Mouse (Mus musculus) kidney, embryonic 15.5 days (tissue): ENCODE measurements at regions not wholly inside any gene's neighbourhood (a gene's known extent, or its start where the extent isn't known, plus 50 kb on each side); places are given as distances from the start of the nearest gene placed in this dataset.
"Not testable (repeated sequence)": the region's sequence is repeated elsewhere in the genome, so short reads cannot be mapped to it uniquely, and the experiment has no call there.

ENCODE experiments used
- ATAC-seq: fragments of 200-750 bp; cut with Nextera tagmentation; replicated peaks from 2 replicates; pipeline ENCODE4 v1.8.0; 2017; ENCODE audit warnings: moderate TSS enrichment; ENCODE audit not compliant: low FRiP score
- H3K27ac ChIP-seq: fragments of 300-500 bp; sonication (generic); 2 replicates; pipeline ENCODE4 v1.5.1; 2015; ENCODE audit warnings: mild to moderate bottlenecking, inconsistent platforms
- H3K27me3 ChIP-seq: fragments of 300-500 bp; sonication (generic); 2 replicates; pipeline ENCODE4 v1.6.1; 2015; ENCODE audit warnings: inconsistent platforms
- H3K36me3 ChIP-seq: fragments of 300-500 bp; sonication (generic); 2 replicates; pipeline ENCODE4 v1.6.1; 2015; ENCODE audit warnings: inconsistent platforms
- H3K4me1 ChIP-seq: fragments of 300-500 bp; sonication (generic); 2 replicates; pipeline ENCODE4 v1.6.1; 2015; ENCODE audit warnings: inconsistent platforms
- H3K4me2 ChIP-seq: fragments of 300-500 bp; sonication (generic); 2 replicates; pipeline ENCODE4 v1.6.1; 2015; ENCODE audit warnings: moderate library complexity, mild to moderate bottlenecking, inconsistent platforms
- H3K4me3 ChIP-seq: fragments of 300-500 bp; sonication (generic); replicated peaks from 2 replicates; pipeline ENCODE4 v1.5.1; 2015; ENCODE audit warnings: mild to moderate bottlenecking, inconsistent platforms
- H3K9ac ChIP-seq: fragments of 300-500 bp; sonication (generic); 2 replicates; pipeline ENCODE4 v1.6.1; 2015; ENCODE audit warnings: mild to moderate bottlenecking, inconsistent platforms
- H3K9me3 ChIP-seq: fragments of 300-500 bp; sonication (generic); replicated peaks from 2 replicates; pipeline ENCODE4 v1.6.1; 2016; ENCODE audit warnings: inconsistent platforms
- WGBS: fragments of 180-500 bp; shearing (Covaris S2); methylation state at CpG from one replicate; pipeline ENCODE4 v1.1.7; 2015; ENCODE audit warnings: mixed read lengths; 5-methylcytosine and 5-hydroxymethylcytosine counted together

GRCm38 (mm10) chr1:194428586-194428985 lies 189.4 kb upstream of the Plxna2 start:
- H3K4me1 ChIP-seq: no peaks in the 10 kb centered on the region
- no peaks in the 10 kb centered on the region for H3K9me3 ChIP-seq
- H3K9ac ChIP-seq: no peak overlapping the region
- H3K27ac ChIP-seq: no peak overlapping the region
- no peak for ATAC-seq
- 77% methylated on average over 3 of the region's 3 CpGs for WGBS
- no peak overlapping the region for H3K4me2 ChIP-seq
- H3K4me3 ChIP-seq: no peak overlapping the region
- no peaks in the 10 kb centered on the region for H3K27me3 ChIP-seq
- no peaks in the 10 kb centered on the region for H3K36me3 ChIP-seq

DNA sequence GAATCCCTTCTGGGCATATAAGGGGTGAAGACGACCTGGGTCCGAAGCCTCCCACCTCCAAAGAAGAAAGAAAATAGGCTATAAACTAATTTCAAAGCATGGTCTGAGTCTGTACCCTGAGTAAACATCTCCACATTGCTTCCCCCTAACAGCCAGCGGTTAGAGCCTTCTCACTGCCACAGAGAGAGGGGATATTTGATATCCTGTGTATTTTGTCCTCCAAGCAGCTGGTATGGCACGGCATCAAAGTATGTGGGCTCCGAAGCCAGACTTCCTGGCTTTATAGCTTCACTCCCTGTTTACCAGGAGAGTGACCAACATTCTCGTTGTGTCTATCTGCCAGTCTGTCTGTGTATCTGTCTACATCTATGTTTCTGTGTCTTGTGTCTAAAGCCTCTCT lies 191.7 kb upstream of the Plxna2 start:
- WGBS: 24% methylated on average over 6 of the region's 6 CpGs
- Histone ChIP-seq H3K4me1 (no peaks in the 10 kb centered on the region), H3K27me3 (no peaks in the 10 kb centered on the region), H3K9me3 (no peaks in the 10 kb centered on the region), H3K36me3 (no peaks in the 10 kb centered on the region), H3K27ac (no peak overlapping the region), H3K4me3 (no peak overlapping the region), H3K4me2 (no peak overlapping the region), H3K9ac (no peak overlapping the region)
- ATAC-seq: peak; percentile 79

GRCm38 (mm10) chr1:194424201-194424600 lies 193.8 kb upstream of the Plxna2 start:
- no peak overlapping the region for H3K9ac ChIP-seq
- no peak overlapping the region for H3K4me2 ChIP-seq
- H3K4me3 ChIP-seq: no peak overlapping the region
- no peaks in the 10 kb centered on the region for H3K9me3 ChIP-seq
- ATAC-seq: no peak
- no peak overlapping the region for H3K27ac ChIP-seq
- 78% methylated on average over 2 of the region's 2 CpGs for WGBS
- no peaks in the 10 kb centered on the region for H3K36me3 ChIP-seq
- no peaks in the 10 kb centered on the region for H3K27me3 ChIP-seq
- no peaks in the 10 kb centered on the region for H3K4me1 ChIP-seq

GRCm38 (mm10) chr1:194412193-194412592 lies 205.8 kb upstream of the Plxna2 start:
- H3K27ac ChIP-seq: no peak overlapping the region
- no peaks in the 10 kb centered on the region for H3K27me3 ChIP-seq
- no peaks in the 10 kb centered on the region for H3K4me1 ChIP-seq
- 57% methylated on average over 5 of the region's 5 CpGs for WGBS
- no peaks in the 10 kb centered on the region for H3K36me3 ChIP-seq
- ATAC-seq: no peak
- H3K4me2 ChIP-seq: no peak overlapping the region
- H3K9me3 ChIP-seq: no peaks in the 10 kb centered on the region
- H3K9ac ChIP-seq: no peak overlapping the region
- H3K4me3 ChIP-seq: no peak overlapping the region

DNA sequence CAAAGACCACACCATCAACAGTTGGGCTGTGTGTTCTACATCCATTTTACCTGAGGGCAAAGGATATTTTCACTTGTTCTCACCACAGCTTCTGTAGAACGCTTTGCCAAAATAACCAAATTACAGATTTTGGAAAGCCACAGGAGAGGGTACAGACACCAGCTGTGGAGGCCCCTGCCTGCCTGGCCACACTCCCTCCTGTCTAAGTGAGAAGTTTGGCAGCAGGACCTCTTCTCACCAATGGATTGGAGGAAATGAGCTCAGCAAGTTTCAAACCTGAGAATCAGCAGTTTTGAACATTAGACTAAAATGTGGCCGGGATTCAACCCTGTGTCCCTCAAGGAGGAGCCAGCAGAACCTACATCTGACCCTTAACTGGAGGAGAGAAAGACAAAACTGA lies 206.2 kb upstream of the Plxna2 start:
- WGBS: 76% methylated on average over 2 of the region's 2 CpGs
- Histone ChIP-seq H3K4me3 (no peak overlapping the region), H3K4me2 (no peak overlapping the region), H3K9me3 (no peaks in the 10 kb centered on the region), H3K4me1 (no peaks in the 10 kb centered on the region), H3K27ac (no peak overlapping the region), H3K36me3 (no peaks in the 10 kb centered on the region), H3K9ac (no peak overlapping the region), H3K27me3 (no peaks in the 10 kb centered on the region)
- ATAC-seq: no peak

DNA sequence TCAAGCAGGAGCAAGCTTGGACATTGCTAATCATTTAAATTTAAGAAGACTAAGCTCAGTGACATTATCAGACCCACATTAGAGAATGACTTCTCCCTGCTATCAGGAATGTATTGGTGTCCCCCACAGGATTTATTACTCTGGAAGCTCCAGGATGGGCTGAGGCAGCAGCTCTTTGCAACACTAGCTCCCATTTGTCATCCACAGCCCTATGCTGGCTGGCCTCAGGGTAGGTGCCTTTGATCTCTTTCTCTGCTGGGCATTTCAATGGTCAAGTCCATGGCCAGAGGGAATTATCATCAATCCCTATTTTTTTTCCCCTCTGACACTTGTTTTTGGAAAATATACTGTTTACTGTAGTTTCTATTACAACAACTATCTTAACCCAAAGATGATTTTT lies 218.7 kb upstream of the Plxna2 start:
- no peaks in the 10 kb centered on the region for H3K27me3 ChIP-seq

DNA sequence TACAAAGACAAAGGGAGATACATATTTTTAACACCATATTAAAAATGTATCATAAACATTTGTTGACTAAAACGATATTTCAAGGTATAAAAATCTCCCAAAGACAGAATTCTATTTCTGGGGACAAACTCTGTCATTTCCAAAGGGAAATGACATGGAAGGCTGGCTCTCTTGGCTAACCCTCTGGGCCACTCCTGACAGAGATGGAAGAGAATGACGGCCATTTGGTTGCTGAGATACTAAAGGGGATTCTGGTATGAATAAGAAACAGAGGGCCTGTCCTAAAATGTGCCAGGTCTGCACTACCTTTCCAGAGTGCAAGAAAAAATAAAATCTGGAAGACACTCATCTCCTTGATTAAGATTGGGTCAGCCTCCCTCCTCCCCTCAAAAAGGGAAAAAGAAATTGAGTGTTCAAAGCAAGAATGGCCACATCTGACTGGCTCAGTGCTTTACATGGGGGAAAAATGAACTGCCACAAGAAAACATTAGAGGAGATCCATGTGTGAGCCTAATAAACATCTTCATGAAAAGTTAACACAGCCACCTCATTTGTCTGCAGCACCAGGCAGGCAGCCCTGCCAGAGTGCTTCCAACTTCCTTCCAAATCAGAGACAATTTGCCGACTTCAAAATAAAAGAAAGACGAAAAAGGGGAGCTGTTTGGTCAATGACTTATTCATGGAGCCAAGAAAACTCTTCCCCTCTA lies 221.1 kb upstream of the Plxna2 start:
- 81% methylated on average over 4 of the region's 4 CpGs for WGBS
- H3K36me3 ChIP-seq: no peaks in the 10 kb centered on the region
- H3K4me2 ChIP-seq: no peak overlapping the region
- H3K9me3 ChIP-seq: no peaks in the 10 kb centered on the region
- no peak overlapping the region for H3K9ac ChIP-seq
- H3K4me3 ChIP-seq: no peak overlapping the region
- no peak for ATAC-seq
- no peak overlapping the region for H3K27ac ChIP-seq
- no peaks in the 10 kb centered on the region for H3K27me3 ChIP-seq
- no peaks in the 10 kb centered on the region for H3K4me1 ChIP-seq

More for the DNA sequence above, 218.7 kb upstream of the Plxna2 start:
- Histone ChIP-seq H3K4me3 (no peak overlapping the region), H3K4me1 (no peaks in the 10 kb centered on the region), H3K27ac (no peak overlapping the region), H3K9me3 (no peaks in the 10 kb centered on the region), H3K36me3 (no peaks in the 10 kb centered on the region), H3K9ac (no peak overlapping the region), H3K4me2 (no peak overlapping the region)
- no peak for ATAC-seq

DNA sequence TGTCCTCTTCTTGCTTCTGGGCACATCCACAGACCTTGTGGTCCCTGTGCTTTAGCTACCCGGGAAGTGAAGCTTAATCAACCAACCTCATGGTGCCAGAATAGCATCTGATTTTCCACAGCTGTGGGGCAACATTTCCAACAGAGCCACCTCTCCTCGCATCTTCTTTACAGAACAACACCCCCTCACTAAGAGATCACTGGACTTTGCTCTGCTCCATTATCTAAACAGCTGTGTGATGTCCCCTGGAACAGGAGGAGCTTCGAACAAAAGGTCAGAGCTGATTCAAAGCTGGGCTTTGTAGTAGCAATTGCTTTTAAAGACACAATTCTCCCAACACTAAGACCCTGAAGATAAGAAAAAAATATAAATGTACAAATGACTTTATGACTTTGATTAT lies 224.3 kb upstream of the Plxna2 start:
- no peak for ATAC-seq
- 33% methylated on average over 3 of the region's 3 CpGs for WGBS
- H3K4me1 ChIP-seq: no peaks in the 10 kb centered on the region
- no peak overlapping the region for H3K9ac ChIP-seq
- no peaks in the 10 kb centered on the region for H3K36me3 ChIP-seq
- no peaks in the 10 kb centered on the region for H3K27me3 ChIP-seq
- H3K9me3 ChIP-seq: no peaks in the 10 kb centered on the region
- no peak overlapping the region for H3K27ac ChIP-seq
- no peak overlapping the region for H3K4me3 ChIP-seq
- H3K4me2 ChIP-seq: no peak overlapping the region

DNA sequence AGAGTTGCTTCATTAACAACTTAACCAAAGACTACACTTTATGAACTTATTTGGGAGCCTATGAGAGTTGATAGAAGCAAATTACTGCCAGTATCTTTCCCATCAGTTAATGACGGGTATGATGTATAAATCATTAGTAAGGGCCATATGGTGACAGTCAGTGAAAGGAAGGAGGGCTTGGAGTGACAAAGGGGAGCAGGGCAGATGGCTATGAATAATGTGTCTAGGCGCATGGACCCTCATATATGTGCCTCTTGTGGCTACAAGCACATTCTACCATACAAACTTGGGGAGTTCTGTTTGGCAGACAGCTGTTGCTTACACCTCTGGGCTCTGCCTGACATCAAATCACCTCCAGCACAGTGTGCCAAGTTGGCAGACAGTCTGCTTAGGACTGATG lies 227.8 kb upstream of the Plxna2 start:
- no peak overlapping the region for H3K27ac ChIP-seq
- H3K4me1 ChIP-seq: no peaks in the 10 kb centered on the region
- ATAC-seq: no peak
- no peak overlapping the region for H3K4me2 ChIP-seq
- WGBS: 68% methylated on average over 2 of the region's 2 CpGs
- H3K9ac ChIP-seq: no peak overlapping the region
- H3K9me3 ChIP-seq: no peaks in the 10 kb centered on the region
- no peaks in the 10 kb centered on the region for H3K27me3 ChIP-seq
- no peak overlapping the region for H3K4me3 ChIP-seq
- no peaks in the 10 kb centered on the region for H3K36me3 ChIP-seq

DNA sequence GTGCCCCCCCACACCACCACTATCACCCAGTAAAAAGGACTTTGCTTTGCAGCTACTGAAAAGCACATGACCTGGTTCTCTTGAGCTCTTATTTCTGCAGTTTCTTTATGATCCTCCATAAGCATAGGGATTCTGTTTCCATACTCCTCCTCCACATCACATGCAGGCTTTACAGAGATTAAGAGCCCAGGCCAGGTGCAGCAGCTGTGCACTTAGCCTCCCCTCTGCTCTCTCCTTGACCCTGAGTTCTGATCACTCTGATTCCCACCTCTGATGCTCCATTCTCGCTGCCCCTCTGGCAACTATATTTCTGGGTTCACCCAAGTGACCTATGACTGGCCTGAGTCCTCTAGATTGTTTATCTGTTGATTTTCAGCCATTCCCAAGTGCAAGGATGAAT lies 239.9 kb upstream of the Plxna2 start:
- Histone ChIP-seq H3K27me3 (no peaks in the 10 kb centered on the region), H3K27ac (no peak overlapping the region), H3K4me1 (no peaks in the 10 kb centered on the region), H3K9me3 (no peaks in the 10 kb centered on the region), H3K9ac (no peak overlapping the region), H3K36me3 (no peaks in the 10 kb centered on the region), H3K4me3 (no peak overlapping the region), H3K4me2 (no peak overlapping the region)
- WGBS: 21% methylated on average over 1 of the region's 1 CpGs
- no peak for ATAC-seq

DNA sequence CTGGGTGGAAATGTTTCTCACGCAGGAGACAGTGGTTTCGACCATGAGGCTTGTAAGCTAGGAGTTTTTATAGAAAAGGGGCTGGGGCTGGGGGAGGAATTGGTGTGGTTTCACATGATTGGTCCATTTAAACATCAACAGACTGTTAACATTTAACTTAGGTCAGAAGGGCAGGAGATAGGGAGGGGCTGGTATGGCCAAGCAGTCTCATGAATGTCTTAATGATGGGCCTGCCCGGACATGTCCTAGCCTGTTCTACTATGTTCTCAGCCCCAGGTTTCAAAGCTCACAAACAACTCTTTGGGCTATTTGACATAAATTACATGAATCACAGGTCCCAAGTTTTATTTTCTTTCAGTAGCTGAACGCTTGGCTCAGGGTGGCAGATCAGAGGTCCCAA lies 244.5 kb upstream of the Plxna2 start:
- H3K27ac ChIP-seq, H3K27me3 ChIP-seq, H3K4me2 ChIP-seq, H3K36me3 ChIP-seq, H3K9ac ChIP-seq, H3K9me3 ChIP-seq, H3K4me3 ChIP-seq, H3K4me1 ChIP-seq, ATAC-seq: not testable (repeated sequence)
- 63% methylated on average over 4 of the region's 4 CpGs for WGBS

DNA sequence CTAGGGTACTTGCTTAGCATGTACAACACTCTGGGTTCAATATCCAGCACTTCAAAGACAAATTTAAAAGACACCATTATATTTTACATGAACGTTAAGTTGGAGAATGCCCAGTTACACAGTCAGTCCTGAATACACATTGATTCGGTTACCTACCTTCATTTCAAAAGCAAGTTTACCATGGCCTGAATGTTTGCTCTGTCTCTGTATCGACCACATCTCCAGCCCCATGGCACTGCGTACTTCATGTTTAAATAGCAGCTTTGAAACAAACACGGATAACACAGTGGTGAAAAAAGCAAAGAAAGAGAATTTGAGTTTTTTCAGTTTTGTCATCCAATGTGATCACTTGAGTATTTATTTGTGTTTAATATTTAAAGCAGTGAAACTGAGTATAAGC lies 254.1 kb upstream of the Plxna2 start:
- Histone ChIP-seq H3K4me3 (no peak overlapping the region), H3K36me3 (no peaks in the 10 kb centered on the region), H3K9me3 (no peaks in the 10 kb centered on the region), H3K4me2 (no peak overlapping the region), H3K4me1 (no peaks in the 10 kb centered on the region), H3K9ac (no peak overlapping the region), H3K27me3 (no peaks in the 10 kb centered on the region), H3K27ac (no peak overlapping the region)
- no peak for ATAC-seq
- WGBS: 89% methylated on average over 5 of the region's 5 CpGs

DNA sequence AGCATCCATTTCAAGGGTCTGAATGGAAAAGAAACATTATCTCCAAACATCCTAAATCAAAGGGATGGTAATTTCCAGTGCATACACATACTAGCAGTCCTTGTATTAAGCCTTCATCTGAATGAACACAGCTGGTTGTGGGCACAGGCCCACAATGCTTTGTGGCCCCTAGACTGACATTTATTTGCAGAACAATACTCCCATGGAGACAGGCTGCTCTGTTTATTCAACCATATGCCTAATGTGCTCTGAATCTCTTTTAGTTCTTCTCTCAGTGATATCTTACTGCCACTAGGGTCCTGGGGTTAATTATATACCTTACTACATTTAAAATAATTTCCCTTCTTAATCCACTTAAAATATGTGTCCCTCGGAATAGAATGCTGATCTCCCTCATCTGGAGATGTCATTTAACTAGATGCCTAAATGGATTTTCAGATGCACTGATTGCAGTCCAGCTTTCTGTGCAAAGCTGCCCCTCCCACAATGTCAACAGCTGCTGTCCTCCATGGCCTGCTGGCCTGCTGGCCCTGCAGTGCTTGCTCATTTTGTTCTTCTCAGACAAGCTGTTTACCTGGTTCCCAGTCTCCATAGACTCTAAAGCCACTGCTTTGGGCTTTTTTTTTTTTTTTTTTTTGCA lies 254.8 kb upstream of the Plxna2 start:
- Histone ChIP-seq H3K9ac (no peak overlapping the region), H3K27me3 (no peaks in the 10 kb centered on the region), H3K9me3 (no peaks in the 10 kb centered on the region), H3K27ac (no peak overlapping the region), H3K36me3 (no peaks in the 10 kb centered on the region), H3K4me1 (no peaks in the 10 kb centered on the region), H3K4me3 (no peak overlapping the region), H3K4me2 (no peak overlapping the region)
- WGBS: 26% methylated on average over 1 of the region's 1 CpGs
- peak; percentile 54 for ATAC-seq
